Mouse (Mus musculus): Measurements from ENCODE around the gene Parn.

- TF ChIP-seq GATA1 (IDR thresholded peaks at IDR 0.05; ENCODE audit: low read length) (no peak), TAL1 (IDR thresholded peaks at IDR 0.05; ENCODE audit: low read length) (no peak)
Observed at GRCm38 (mm10) chr16:13516214-13516613, 151.8 kb downstream of the Parn start.
